Mouse (Mus musculus) cortical plate, adult 2 months (tissue): ENCODE data around the gene Dgkg. TPM values are rescaled to one million over a fixed set of nuclear protein-coding genes. Genes with fewer than 3 reads are reported as not detected.
A peak's percentile ranks its signal among the peaks of the same experiment; 100 is the strongest.

Source experiments
- H3K27ac ChIP-seq: fragments of 200-500 bp; 2 replicates; pipeline ENCODE4 v1.5.1; 2012; ENCODE audit warnings: low read length, control low read depth, inconsistent platforms; ENCODE audit not compliant: insufficient read depth
- H3K4me1 ChIP-seq: fragments of 200-500 bp; 2 replicates; pipeline ENCODE4 v1.6.1; 2011; ENCODE audit warnings: low read length; ENCODE audit not compliant: control insufficient read depth, insufficient read depth
- H3K4me3 ChIP-seq: fragments of 200-500 bp; 2 replicates; pipeline ENCODE4 v1.5.1; 2011; ENCODE audit warnings: mild to moderate bottlenecking, low read length, control low read depth; ENCODE audit not compliant: insufficient read depth
- CTCF ChIP-seq: fragments of 200-500 bp; IDR thresholded peaks from 2 replicates; pipeline ENCODE4 v1.5.1; 2011; ENCODE audit warnings: mild to moderate bottlenecking, control low read depth, low read length; ENCODE audit not compliant: insufficient read depth; ENCODE audit errors: extremely low read depth
- POLR2A ChIP-seq: fragments of 200-500 bp; IDR thresholded peaks from 2 replicates; pipeline ENCODE4 v1.6.1; 2011; ENCODE audit warnings: mild to moderate bottlenecking, low read length, control low read depth; ENCODE audit not compliant: insufficient read depth; ENCODE audit errors: extremely low read depth
- polyA plus RNA-seq: library from polyadenylated mRNA; depleted of rRNA; stranded (reverse); fragments of >200 nt; gene quantifications from 2 replicates; pipeline ENCODE4 v1.2.3, GENCODE M21; 2012

Gene Dgkg
- polyA plus RNA-seq, 1 experiment: 14.0 TPM

DNA sequence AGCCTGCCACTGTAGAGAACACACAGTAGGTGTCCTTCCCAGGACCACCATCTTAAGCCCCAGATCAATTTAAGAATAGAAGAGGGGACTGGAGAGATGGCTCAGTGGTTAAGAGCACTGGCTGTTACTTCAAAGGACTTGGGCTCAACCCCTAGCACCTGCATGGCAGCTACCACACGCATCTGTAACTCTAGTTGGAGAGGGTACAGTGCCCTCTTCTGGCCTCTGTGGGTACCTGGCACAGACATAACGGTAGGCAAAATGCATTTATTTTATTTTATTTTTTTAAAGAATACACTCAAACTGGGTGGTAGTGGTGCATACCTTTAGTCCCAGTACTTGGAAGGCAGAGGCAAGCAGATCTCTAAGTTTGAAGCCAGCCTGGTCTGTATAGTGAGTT lies 102.0 kb downstream of the Dgkg start:
- TF ChIP-seq CTCF (peak; percentile 46), POLR2A (no peak)
- Histone ChIP-seq H3K4me3 (no peak overlapping the region), H3K27ac (no peak overlapping the region), H3K4me1 (peaks cover 2% of the 10 kb centered on the region)

- TF ChIP-seq CTCF (no peak), POLR2A (no peak)
- Histone ChIP-seq H3K4me3 (no peak overlapping the region), H3K27ac (no peak overlapping the region), H3K4me1 (peaks cover 2% of the 10 kb centered on the region)
Observed at GRCm38 (mm10) chr16:22552351-22552750, 104.7 kb downstream of the Dgkg start.

GRCm38 (mm10) chr16:22551231-22552000 lies 105.6 kb downstream of the Dgkg start:
- H3K4me1 ChIP-seq: peaks cover 2% of the 10 kb centered on the region

DNA sequence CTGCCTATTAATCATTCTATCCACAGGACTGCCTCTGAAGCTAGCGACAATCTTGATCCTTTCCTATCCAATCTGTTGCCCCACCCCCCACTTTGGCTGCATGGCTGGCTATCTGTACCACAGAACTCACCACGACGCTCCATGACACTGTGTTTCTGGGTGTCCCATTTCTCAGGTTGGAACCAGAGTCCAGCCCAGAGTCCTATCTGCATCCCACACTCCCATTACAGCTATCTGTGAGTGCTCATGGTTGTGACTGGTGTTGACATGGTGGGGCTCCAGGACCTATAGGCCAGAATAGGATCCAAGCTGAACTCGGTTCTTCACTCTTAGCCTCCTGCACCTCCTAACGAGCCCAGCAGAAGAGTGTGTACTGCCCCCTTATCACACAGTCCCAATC lies 107.7 kb downstream of the Dgkg start:
- Histone ChIP-seq H3K4me3 (no peak overlapping the region), H3K27ac (no peak overlapping the region), H3K4me1 (peaks cover 9% of the 10 kb centered on the region)
- no peak for TF ChIP-seq CTCF
- TF ChIP-seq POLR2A: no peak

More at GRCm38 (mm10) chr16:22551231-22552000, 105.6 kb downstream of the Dgkg start:
- no peak overlapping the region for H3K27ac ChIP-seq
- no peak for TF ChIP-seq CTCF
- no peak for TF ChIP-seq POLR2A
- H3K4me3 ChIP-seq: no peak overlapping the region

DNA sequence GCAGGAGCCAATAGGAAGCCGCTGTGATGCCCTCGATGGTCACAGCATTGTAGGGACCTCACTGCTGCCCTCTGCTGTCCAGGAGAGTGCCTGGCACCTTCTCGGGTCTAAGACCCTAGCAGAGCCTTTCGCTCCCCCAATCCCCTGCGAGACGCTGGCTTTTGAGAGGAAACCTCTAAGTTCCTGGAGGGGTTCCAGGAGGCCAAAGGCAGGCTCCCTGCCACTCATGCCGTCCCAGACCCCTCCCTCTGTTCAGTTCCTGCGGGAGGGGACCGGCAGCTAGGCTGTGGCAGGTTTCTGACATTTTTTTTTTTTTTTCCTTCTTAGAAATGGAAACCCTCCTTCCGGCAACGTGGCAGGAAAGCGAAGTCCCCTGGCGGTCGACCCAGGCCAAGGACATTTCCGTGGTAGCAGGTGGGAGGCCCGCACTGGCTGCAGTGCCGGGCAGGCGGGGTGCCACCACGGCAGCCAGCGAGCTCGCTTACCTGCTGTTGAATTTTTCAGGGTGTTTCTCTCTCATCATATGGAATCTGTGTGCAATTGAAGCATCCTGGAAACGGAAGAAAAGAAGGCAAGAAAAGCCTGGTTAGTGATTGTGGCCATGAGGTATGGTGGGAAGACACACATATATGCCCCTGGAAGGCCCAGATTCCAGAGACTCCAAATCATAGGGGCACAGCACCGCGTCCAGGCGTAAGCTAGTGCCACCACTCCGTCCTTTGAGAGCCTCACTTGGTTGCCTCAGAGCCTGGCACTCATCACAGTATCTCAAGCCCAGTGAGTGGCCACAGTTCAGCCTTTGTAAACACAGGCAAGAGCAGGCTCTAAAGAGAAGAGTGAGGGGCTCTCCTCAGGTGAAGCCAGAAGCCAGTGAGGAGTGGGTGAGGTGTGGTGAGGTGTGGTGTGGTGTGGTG lies 108.6 kb downstream of the Dgkg start:
- H3K27ac ChIP-seq: 0 out of 2 replicates have a peak overlapping the region, but pooled peaks have one; percentile 6
- no peak for TF ChIP-seq POLR2A
- peak; percentile 81 for TF ChIP-seq CTCF
- H3K4me1 ChIP-seq: peaks cover 7% of the 10 kb centered on the region
- H3K4me3 ChIP-seq: 0 out of 2 replicates have a peak overlapping the region, but pooled peaks have one; percentile 8

- no peak for TF ChIP-seq POLR2A
- TF ChIP-seq CTCF: no peak
- H3K4me3 ChIP-seq: no peak overlapping the region
- no peak overlapping the region for H3K27ac ChIP-seq
- peaks cover 7% of the 10 kb centered on the region for H3K4me1 ChIP-seq
Observed at GRCm38 (mm10) chr16:22547741-22548140, 109.3 kb downstream of the Dgkg start.

DNA sequence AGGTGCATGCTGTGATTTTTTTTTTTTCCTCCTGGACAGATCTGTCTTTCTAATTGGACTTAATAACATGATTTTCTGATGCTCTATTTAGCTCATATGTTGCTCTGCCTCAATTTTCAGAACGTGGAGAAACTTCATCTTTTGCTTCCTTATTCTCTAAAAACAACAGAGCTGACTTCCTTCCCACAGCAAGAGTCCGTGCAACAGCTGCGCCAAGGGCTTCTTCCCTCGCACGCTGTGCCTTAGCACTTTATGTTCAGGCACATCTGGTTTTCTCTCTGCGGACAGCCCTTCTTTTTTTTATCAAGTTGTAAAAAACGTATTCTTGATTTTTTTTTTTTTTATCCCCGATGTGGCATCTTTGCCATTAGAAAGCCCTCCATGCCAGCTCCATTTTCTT lies 111.2 kb downstream of the Dgkg start:
- Histone ChIP-seq H3K4me3 (no peak overlapping the region), H3K4me1 (peaks cover 7% of the 10 kb centered on the region), H3K27ac (peak overlapping the region; percentile 97)
- TF ChIP-seq CTCF (no peak), POLR2A (no peak)

GRCm38 (mm10) chr16:22545016-22545561 lies 111.9 kb downstream of the Dgkg start:
- H3K4me3 ChIP-seq: no peak overlapping the region
- TF ChIP-seq POLR2A (no peak), CTCF (no peak)

DNA sequence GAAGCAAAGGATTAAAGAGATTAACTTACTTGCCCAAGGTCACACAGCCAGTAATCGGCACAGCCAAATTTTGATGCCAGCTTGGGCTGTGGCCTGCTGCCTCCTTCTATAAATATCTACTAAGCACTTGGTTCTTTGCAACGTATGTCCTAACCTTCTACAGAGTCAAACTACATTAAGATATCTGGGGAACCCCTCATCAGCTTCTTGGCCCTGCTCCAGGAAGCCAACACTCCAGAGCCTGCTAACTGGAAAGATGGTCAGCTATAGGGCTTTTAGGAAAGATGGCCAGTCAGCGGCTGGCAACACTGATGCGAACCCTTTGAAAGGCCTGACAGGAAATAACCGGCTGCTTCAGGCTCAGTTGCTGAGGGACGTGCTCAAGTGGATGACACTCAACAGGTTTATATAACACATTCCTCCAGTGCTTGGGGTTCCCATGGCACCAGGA lies 114.3 kb downstream of the Dgkg start:
- Histone ChIP-seq H3K4me1 (peaks cover 7% of the 10 kb centered on the region), H3K27ac (no peak overlapping the region)
- TF ChIP-seq POLR2A (no peak), CTCF (no peak)

More at GRCm38 (mm10) chr16:22545016-22545561, 111.9 kb downstream of the Dgkg start:
- Histone ChIP-seq H3K4me1 (peaks cover 7% of the 10 kb centered on the region), H3K27ac (peak overlapping the region; percentile 97)

DNA sequence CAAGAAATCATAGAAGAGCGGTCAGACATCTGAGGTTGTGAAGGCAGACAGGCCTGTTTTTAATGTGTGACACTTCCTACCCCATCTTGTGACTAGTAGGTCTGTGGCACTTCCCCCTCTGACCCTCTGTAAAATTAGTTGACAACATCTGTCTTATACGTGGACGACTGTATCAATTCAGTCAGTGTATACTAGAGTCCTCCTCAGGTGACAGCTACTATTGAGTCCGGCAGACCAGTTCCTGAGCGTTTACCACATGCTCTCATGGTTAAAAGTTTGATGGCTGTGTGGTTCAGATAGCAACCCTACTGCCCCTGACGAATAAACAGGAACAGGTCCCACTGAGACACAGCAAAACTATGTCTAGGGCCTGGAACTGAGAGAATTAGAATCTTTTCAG lies 117.7 kb downstream of the Dgkg start:
- Histone ChIP-seq H3K4me1 (no peaks in the 10 kb centered on the region), H3K4me3 (no peak overlapping the region), H3K27ac (no peak overlapping the region)
- TF ChIP-seq CTCF: no peak
- no peak for TF ChIP-seq POLR2A

More for the DNA sequence above, 114.3 kb downstream of the Dgkg start:
- H3K4me3 ChIP-seq: no peak overlapping the region
